Mouse (Mus musculus) myocyte (in vitro differentiated cells): ENCODE data around the gene Clptm1.
"Not testable (repeated sequence)": the region's sequence is repeated elsewhere in the genome, so short reads cannot be mapped to it uniquely, and the experiment has no call there.

Experiments used
- CEBPB ChIP-seq: IDR thresholded peaks from 2 replicates; pipeline ENCODE4 v1.6.1; 2011; ENCODE audit warnings: mild to moderate bottlenecking, moderate library complexity; ENCODE audit not compliant: poor library complexity, insufficient read depth, severe bottlenecking
- E2F4 ChIP-seq: IDR thresholded peaks from one replicate; pipeline ENCODE4 v1.6.1; 2011; ENCODE audit warnings: mild to moderate bottlenecking, control low read depth, moderate library complexity; ENCODE audit not compliant: insufficient read depth
- POLR2A ChIP-seq: IDR thresholded peaks from one replicate; pipeline ENCODE4 v1.6.1; 2011; ENCODE audit warnings: low read depth, mild to moderate bottlenecking, control low read depth, moderate library complexity; ENCODE audit not compliant: insufficient read length
- POLR2AphosphoS2 ChIP-seq: IDR thresholded peaks from one replicate; pipeline ENCODE4 v1.6.1; 2011; ENCODE audit warnings: low read depth, control low read depth; ENCODE audit not compliant: insufficient read length
- TCF3 ChIP-seq: IDR thresholded peaks from one replicate; pipeline ENCODE4 v1.6.1; 2011; ENCODE audit warnings: low read depth, control low read depth; ENCODE audit not compliant: insufficient read length

DNA sequence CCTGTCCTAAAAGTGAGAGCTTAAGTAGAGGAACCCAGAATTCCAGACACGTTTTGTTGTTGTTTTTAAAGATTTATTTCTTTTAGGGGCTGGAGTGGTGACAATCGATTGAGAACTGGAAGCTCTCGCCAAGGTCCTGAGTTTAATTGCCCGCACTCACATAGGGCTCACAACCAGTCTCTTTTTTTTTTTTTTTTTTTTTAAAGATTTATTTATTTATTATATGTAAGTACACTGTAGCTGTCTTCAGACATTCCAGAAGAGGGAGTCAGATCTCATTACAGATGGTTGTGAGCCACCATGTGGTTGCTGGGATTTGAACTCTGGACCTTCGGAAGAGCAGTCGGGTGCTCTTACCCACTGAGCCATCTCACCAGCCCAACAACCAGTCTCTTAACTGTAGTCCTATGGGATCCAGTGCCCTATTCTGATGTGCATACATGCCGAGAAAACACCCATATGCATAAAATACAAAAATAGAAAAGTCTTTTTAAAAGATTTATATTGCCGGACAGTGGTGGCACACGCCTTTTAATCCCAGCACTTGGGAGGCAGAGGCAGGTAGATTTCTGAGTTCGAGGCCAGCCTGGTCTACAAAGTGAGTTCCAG is 60.1 kb downstream of the Clptm1 start:
- TF ChIP-seq POLR2A, CEBPB, TCF3, E2F4, POLR2AphosphoS2: not testable (repeated sequence)
